Mouse (Mus musculus): ENCODE results near the gene Olfr1160. TPM values are rescaled to one million over a fixed set of nuclear protein-coding genes. Genes with fewer than 3 reads are reported as not detected.
"Not testable (repeated sequence)": the region's sequence is repeated elsewhere in the genome, so short reads cannot be mapped to it uniquely, and the experiment has no call there.

Olfr1160 gene
- total RNA-seq (2015; ENCODE audit: low replicate concordance) (not detected in 2 replicates), total RNA-seq (2017; ENCODE audit: low replicate concordance) (not detected in 2 replicates)

DNA sequence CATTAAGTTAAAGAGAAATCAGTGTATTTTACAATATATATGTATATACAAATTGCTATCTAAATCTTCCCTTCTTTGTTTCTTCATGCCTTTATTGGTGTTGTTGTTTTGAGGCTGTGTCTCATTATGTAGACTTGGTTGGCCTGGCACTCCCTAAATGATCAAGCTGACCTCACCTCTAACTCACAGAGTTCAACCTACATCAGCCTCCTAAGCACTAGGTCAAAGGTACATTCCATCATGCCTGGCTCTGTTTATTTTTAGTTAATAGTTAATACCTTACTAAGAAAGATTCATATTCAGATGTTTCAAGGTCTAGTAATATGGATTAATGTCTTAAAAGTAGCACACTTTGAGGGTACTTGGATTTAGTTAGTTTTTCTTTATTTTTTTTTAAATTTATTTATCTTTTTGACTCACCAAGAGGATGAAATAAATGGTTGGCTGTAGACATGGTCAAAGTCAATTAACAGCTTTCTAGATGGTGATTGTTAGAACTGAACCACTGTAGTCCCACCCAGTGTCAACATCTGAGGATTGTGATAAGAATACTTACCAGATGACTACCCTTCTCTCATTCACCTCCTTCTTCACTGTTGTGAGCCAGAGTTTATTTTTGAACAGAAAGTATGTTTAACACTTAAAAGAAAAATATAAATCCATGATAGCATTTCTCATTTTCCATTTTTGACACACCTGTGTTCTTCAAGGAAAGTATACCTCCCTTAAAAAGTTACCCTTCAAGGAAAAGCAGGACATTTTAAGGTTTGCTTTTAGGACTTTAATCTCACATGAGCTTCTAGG lies at the start of gene Olfr1160:
Gene Olfr1160, minus strand, starts transcription at position 754 of the 804 bp plus-strand sequence.
- ATAC-seq (replicated peaks; ENCODE audit: low FRiP score, poor library complexity, severe bottlenecking): no peak

DNA sequence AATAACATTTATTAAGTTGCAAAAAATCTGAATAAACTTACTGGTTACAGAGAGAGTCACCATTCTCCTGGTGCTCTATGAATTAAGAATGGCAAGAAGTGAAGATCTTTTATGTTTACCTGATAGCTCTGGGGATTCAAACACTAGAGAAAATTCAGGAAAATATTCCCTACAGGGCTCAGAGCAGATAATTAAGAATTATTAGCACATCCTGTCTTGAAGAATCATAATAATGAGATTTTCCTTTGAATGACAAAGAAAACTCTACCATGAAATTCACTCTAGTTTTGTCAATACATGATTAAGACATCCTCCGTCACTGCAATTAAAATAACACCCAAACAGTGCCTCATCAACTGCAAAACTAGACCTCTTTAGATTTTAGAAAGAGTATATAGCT lies 43.0 kb upstream of the Olfr1160 start, which contains the start of gene Olfr1162:
Gene Olfr1162, minus strand, starts transcription at position 101 of the 400 bp plus-strand sequence.
- ATAC-seq (replicated peaks; ENCODE audit: low FRiP score, poor library complexity, severe bottlenecking): no peak

DNA sequence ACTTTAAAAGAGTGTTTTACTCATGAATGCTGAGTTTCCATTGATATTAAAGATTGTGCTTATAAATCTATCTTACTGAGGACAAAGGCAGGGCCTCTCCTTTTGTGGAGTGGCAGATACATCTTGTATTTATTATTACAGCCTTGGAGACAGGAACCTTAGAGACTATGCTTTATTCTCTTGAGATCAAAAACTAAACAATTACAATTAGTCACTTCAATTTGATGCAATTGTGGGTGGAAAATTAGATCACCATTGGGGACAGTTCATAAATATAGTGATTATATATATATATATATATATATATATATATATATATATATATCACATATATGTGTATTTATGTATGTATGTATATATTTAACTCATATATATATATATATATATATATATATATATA lies 29.5 kb upstream of the Olfr1160 start, which contains the start of gene Olfr73:
Gene Olfr73, minus strand, starts transcription at position 101 of the 400 bp plus-strand sequence.
- no peak for ATAC-seq (replicated peaks; ENCODE audit: low FRiP score, poor library complexity, severe bottlenecking)

DNA sequence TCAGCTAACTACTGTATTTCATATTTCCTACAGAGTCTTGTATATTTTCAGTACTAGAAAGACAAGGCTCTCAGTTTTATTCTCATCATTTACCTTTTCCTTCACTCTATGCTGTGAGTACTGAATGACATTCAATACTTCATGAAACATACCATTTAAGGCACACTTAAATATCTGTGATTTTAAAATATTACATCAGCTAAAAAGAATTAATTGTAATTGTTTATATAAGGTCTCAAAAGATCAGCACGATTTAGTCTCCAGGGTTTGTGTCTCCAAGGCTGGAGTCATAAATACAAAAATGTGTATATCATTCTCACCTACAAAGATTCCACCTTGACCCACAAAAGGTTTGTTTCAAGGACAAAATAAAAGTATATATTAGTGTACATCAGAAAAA lies 14.4 kb upstream of the Olfr1160 start, which contains the start of gene Olfr1161:
Gene Olfr1161, plus strand, starts transcription at position 301 of the 400 bp plus-strand sequence.
- not testable (repeated sequence) for ATAC-seq (replicated peaks; ENCODE audit: low FRiP score, poor library complexity, severe bottlenecking)

DNA sequence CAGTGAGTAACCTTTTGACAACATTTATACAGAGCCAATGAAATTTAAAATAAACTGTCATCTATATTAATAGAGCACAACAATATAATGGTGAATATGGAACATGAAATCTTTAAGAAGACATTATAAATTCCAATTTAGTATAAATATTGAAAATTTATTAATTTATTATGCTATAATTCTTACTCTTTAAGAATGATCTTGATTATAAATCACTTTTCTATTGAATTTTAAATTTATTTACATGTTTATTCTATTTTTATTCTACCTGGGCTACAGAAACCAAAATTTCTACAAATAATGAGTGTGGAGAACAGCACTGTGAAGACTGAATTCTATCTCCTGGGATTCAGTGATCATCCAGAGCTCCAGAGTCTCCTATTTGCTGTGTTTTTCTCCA lies 18.3 kb downstream of the Olfr1160 start, which contains the start of gene Olfr1158:
Gene Olfr1158, plus strand, starts transcription at position 301 of the 400 bp plus-strand sequence.
- ATAC-seq (replicated peaks; ENCODE audit: low FRiP score, poor library complexity, severe bottlenecking): no peak

DNA sequence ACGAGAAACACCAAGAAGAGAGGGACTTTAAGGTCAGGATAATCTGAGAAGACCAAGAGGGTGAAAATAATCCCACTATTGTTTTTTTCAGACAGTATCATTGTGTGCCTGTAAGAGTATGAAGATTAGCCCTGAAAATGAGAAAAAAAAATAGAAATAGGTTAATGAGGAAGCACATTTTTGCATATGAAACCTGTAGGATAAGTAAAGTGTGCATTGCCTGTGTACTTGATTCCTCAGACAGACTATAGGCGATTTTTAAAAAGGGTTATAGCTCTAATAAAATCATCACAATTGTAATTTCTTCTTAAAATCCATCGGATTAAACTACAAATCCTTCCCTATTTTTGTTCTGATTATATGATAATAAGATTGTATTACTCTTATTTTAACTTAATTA lies 33.5 kb downstream of the Olfr1160 start, which contains the start of gene Olfr74:
Gene Olfr74, minus strand, starts transcription at position 101 of the 400 bp plus-strand sequence.
- no peak for ATAC-seq (replicated peaks; ENCODE audit: low FRiP score, poor library complexity, severe bottlenecking)

DNA sequence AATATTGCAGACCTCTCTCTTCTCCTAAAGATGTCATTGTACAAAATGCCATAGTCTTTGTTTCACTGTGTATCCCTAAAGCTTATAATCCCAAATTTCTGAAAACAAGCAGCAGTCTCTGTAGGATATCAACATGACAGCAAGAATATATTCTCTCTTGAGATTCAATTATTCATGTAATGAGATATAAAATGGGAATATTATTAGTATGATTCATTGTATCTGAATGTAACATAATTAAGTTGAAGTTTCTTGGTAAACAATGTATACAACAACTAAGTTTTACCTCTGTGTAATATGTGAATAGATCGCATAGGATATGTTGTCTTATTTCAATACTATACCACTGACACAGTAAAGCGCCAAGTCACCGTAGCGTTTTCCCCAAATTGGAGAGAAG lies 39.9 kb downstream of the Olfr1160 start, which contains the start of gene Olfr1157:
Gene Olfr1157, minus strand, starts transcription at position 101 of the 400 bp plus-strand sequence.
- ATAC-seq (replicated peaks; ENCODE audit: low FRiP score, poor library complexity, severe bottlenecking): no peak

DNA sequence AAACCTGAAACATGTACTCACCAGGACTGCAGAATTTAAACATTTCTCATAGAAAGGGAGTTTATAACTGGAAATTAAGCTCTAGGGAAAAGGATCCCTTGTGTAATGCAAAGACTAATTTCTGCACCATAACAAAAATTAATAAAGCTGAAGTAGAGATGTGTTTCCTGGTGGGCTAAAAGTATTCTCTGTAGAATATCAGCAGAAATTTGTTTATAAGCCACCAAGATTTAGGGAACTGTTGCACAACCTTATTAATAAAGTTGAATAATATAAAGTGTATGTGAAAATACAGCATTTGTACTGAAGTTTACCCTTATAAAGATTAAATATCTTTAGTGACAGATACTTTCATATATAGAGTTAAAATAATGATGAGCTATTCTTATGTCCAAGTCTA lies 55.1 kb downstream of the Olfr1160 start, which contains the start of gene Olfr1156:
Gene Olfr1156, minus strand, starts transcription at position 101 of the 400 bp plus-strand sequence.
- no peak for ATAC-seq (replicated peaks; ENCODE audit: low FRiP score, poor library complexity, severe bottlenecking)

Other genes with a start within 250 kb of the Olfr1160 start
- gene Olfr152, start 228.8 kb downstream of the Olfr1160 start, total RNA-seq (2015; ENCODE audit: low replicate concordance): not detected in 2 replicates
- not detected in 2 replicates for gene Olfr152, start 228.8 kb downstream of the Olfr1160 start, total RNA-seq (2017; ENCODE audit: low replicate concordance)
- not detected in 2 replicates for gene Olfr1143, start 207.7 kb downstream of the Olfr1160 start, total RNA-seq (2015; ENCODE audit: low replicate concordance)
- not detected in 2 replicates for gene Olfr1143, start 207.7 kb downstream of the Olfr1160 start, total RNA-seq (2017; ENCODE audit: low replicate concordance)
- gene Olfr1145, start 198.4 kb downstream of the Olfr1160 start, total RNA-seq (2015; ENCODE audit: low replicate concordance): not detected in 2 replicates
- gene Olfr1145, start 198.4 kb downstream of the Olfr1160 start, total RNA-seq (2017; ENCODE audit: low replicate concordance): not detected in 2 replicates
- gene Olfr1148, start 177.7 kb downstream of the Olfr1160 start, total RNA-seq (2015; ENCODE audit: low replicate concordance): not detected in 2 replicates
- not detected in 2 replicates for gene Olfr1148, start 177.7 kb downstream of the Olfr1160 start, total RNA-seq (2017; ENCODE audit: low replicate concordance)
- gene Olfr1150-ps1, start 164.3 kb downstream of the Olfr1160 start, total RNA-seq (2015; ENCODE audit: low replicate concordance): not detected in 2 replicates
- gene Olfr1150-ps1, start 164.3 kb downstream of the Olfr1160 start, total RNA-seq (2017; ENCODE audit: low replicate concordance): not detected in 2 replicates
- gene Olfr1151, start 152.4 kb downstream of the Olfr1160 start, total RNA-seq (2015; ENCODE audit: low replicate concordance): not detected in 2 replicates
- not detected in 2 replicates for gene Olfr1151, start 152.4 kb downstream of the Olfr1160 start, total RNA-seq (2017; ENCODE audit: low replicate concordance)
- not detected in 2 replicates for gene Olfr1152, start 141.8 kb downstream of the Olfr1160 start, total RNA-seq (2015; ENCODE audit: low replicate concordance)
- gene Olfr1152, start 141.8 kb downstream of the Olfr1160 start, total RNA-seq (2017; ENCODE audit: low replicate concordance): not detected in 2 replicates
- not detected in 2 replicates for gene Olfr1153, start 113.3 kb downstream of the Olfr1160 start, total RNA-seq (2015; ENCODE audit: low replicate concordance)
- gene Olfr1153, start 113.3 kb downstream of the Olfr1160 start, total RNA-seq (2017; ENCODE audit: low replicate concordance): not detected in 2 replicates
- gene Olfr1154, start 103.1 kb downstream of the Olfr1160 start, total RNA-seq (2015; ENCODE audit: low replicate concordance): not detected in 2 replicates
- gene Olfr1154, start 103.1 kb downstream of the Olfr1160 start, total RNA-seq (2017; ENCODE audit: low replicate concordance): not detected in 2 replicates
- not detected in 2 replicates for gene Olfr1155, start 63.1 kb downstream of the Olfr1160 start, total RNA-seq (2015; ENCODE audit: low replicate concordance)
- gene Olfr1155, start 63.1 kb downstream of the Olfr1160 start, total RNA-seq (2017; ENCODE audit: low replicate concordance): not detected in 2 replicates
- gene Olfr1156, start 55.2 kb downstream of the Olfr1160 start, total RNA-seq (2015; ENCODE audit: low replicate concordance): not detected in 2 replicates
- not detected in 2 replicates for gene Olfr1156, start 55.2 kb downstream of the Olfr1160 start, total RNA-seq (2017; ENCODE audit: low replicate concordance)
- not detected in 2 replicates for gene Olfr1157, start 40.0 kb downstream of the Olfr1160 start, total RNA-seq (2015; ENCODE audit: low replicate concordance)
- gene Olfr1157, start 40.0 kb downstream of the Olfr1160 start, total RNA-seq (2017; ENCODE audit: low replicate concordance): not detected in 2 replicates
- not detected in 2 replicates for gene Olfr74, start 33.6 kb downstream of the Olfr1160 start, total RNA-seq (2015; ENCODE audit: low replicate concordance)
- gene Olfr74, start 33.6 kb downstream of the Olfr1160 start, total RNA-seq (2017; ENCODE audit: low replicate concordance): not detected in 2 replicates
- gene Olfr1158, start 18.2 kb downstream of the Olfr1160 start, total RNA-seq (2015; ENCODE audit: low replicate concordance): not detected in 2 replicates
- gene Olfr1158, start 18.2 kb downstream of the Olfr1160 start, total RNA-seq (2017; ENCODE audit: low replicate concordance): not detected in 2 replicates
- not detected in 2 replicates for gene Olfr1161, start 14.5 kb upstream of the Olfr1160 start, total RNA-seq (2015; ENCODE audit: low replicate concordance)
- gene Olfr1161, start 14.5 kb upstream of the Olfr1160 start, total RNA-seq (2017; ENCODE audit: low replicate concordance): not detected in 2 replicates
- not detected in 2 replicates for gene Olfr73, start 29.4 kb upstream of the Olfr1160 start, total RNA-seq (2015; ENCODE audit: low replicate concordance)
- gene Olfr73, start 29.4 kb upstream of the Olfr1160 start, total RNA-seq (2017; ENCODE audit: low replicate concordance): not detected in 2 replicates
- gene Olfr1162, start 42.9 kb upstream of the Olfr1160 start, total RNA-seq (2015; ENCODE audit: low replicate concordance): not detected in 2 replicates
- gene Olfr1162, start 42.9 kb upstream of the Olfr1160 start, total RNA-seq (2017; ENCODE audit: low replicate concordance): not detected in 2 replicates
- gene Olfr1163, start 63.6 kb upstream of the Olfr1160 start, total RNA-seq (2015; ENCODE audit: low replicate concordance): not detected in 2 replicates
- not detected in 2 replicates for gene Olfr1163, start 63.6 kb upstream of the Olfr1160 start, total RNA-seq (2017; ENCODE audit: low replicate concordance)
- gene Olfr1164, start 85.7 kb upstream of the Olfr1160 start, total RNA-seq (2015; ENCODE audit: low replicate concordance): not detected in 2 replicates
- not detected in 2 replicates for gene Olfr1164, start 85.7 kb upstream of the Olfr1160 start, total RNA-seq (2017; ENCODE audit: low replicate concordance)
- gene Olfr1166, start 120.0 kb upstream of the Olfr1160 start, total RNA-seq (2015; ENCODE audit: low replicate concordance): not detected in 2 replicates
- gene Olfr1166, start 120.0 kb upstream of the Olfr1160 start, total RNA-seq (2017; ENCODE audit: low replicate concordance): not detected in 2 replicates
- gene Olfr1167, start 146.9 kb upstream of the Olfr1160 start, total RNA-seq (2015; ENCODE audit: low replicate concordance): not detected in 2 replicates
- not detected in 2 replicates for gene Olfr1167, start 146.9 kb upstream of the Olfr1160 start, total RNA-seq (2017; ENCODE audit: low replicate concordance)
- not detected in 2 replicates for gene Olfr1168, start 173.6 kb upstream of the Olfr1160 start, total RNA-seq (2015; ENCODE audit: low replicate concordance)
- gene Olfr1168, start 173.6 kb upstream of the Olfr1160 start, total RNA-seq (2017; ENCODE audit: low replicate concordance): not detected in 2 replicates
- not detected in 2 replicates for gene Olfr1170, start 220.1 kb upstream of the Olfr1160 start, total RNA-seq (2015; ENCODE audit: low replicate concordance)
- gene Olfr1170, start 220.1 kb upstream of the Olfr1160 start, total RNA-seq (2017; ENCODE audit: low replicate concordance): not detected in 2 replicates

All from erythroid progenitor cell, adult 5-6 weeks (primary cell).